Mouse (Mus musculus) liver, embryonic 14.5 days (tissue): ENCODE measurements around the gene Tspan31.

Experiments
- CTCF ChIP-seq: IDR thresholded peaks from 2 replicates; pipeline ENCODE4 v1.5.1; 2016; ENCODE audit warnings: antibody characterized with exemption, low read depth, control low read depth
- EP300 ChIP-seq: IDR thresholded peaks from 2 replicates; pipeline ENCODE4 v1.6.1; 2016; ENCODE audit warnings: antibody characterized with exemption, low read depth

DNA sequence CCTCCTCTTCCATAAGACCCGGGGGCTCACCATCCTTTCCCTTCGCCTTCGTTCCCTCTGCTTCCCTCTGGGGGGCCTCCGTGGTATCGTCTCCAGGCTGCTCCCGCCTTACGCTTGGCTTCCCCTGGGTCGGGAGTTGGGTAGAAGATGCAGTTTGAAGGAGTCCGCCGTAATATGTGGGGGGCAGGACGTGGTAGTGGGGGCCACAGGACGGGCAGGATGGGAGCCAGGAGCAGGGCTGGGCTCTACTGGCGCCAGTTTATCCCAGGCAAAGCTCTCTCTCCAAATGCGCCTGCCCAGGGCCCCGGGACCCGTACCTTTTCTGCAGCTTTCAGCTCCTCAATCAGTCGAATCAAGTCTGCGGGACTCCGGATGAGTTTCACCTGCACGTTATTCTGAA is 28.4 kb upstream of the Tspan31 start:
- TF ChIP-seq CTCF (no peak), EP300 (no peak)
